Mouse (Mus musculus) MEL (cell line): Measurements from ENCODE around the gene Bmpr1b. TPM values are rescaled to one million over a fixed set of nuclear protein-coding genes. Genes with fewer than 3 reads are reported as not detected.

Source experiments
- DNase-seq: peaks from one replicate; pipeline ENCODE4 v3.0.0; 2011; ENCODE audit warnings: low read depth, low spot score
- H3K27ac ChIP-seq: 2 replicates; pipeline ENCODE4 v1.5.1; 2012; ENCODE audit warnings: low read depth, mild to moderate bottlenecking, control low read depth, low read length, moderate library complexity; ENCODE audit not compliant: control insufficient read depth
- H3K27me3 ChIP-seq, 2 experiments: fragments of 150-350 bp in 1 of 2; sonication (generic) in 1 of 2; 2 replicates each; pipeline ENCODE4 v1.6.1; 2012; ENCODE audit warnings: low read length in 2 of 2, mild to moderate bottlenecking in 2 of 2, improper control_type of control experiment in 1 of 2, moderate library complexity in 1 of 2; ENCODE audit not compliant: insufficient read depth in 2 of 2, control insufficient read depth in 1 of 2
- H3K36me3 ChIP-seq, 2 experiments: 2 replicates each; pipeline ENCODE4 v1.6.1; 2012 to 2014; ENCODE audit warnings: low read length in 2 of 2, improper control_type of control experiment in 1 of 2, inconsistent platforms in 1 of 2, mild to moderate bottlenecking in 1 of 2; ENCODE audit not compliant: insufficient read depth in 2 of 2, control insufficient read depth in 1 of 2
- H3K4me1 ChIP-seq, 2 experiments: fragments of 150-350 bp in 1 of 2; sonication (generic) in 1 of 2; 2 replicates each; pipeline ENCODE4 v1.6.1; 2012; ENCODE audit warnings: low read length in 2 of 2, improper control_type of control experiment in 1 of 2, mild to moderate bottlenecking in 1 of 2; ENCODE audit not compliant: insufficient read depth in 2 of 2, control insufficient read depth in 1 of 2
- H3K4me3 ChIP-seq, 2 experiments: fragments of 150-350 bp in 1 of 2; sonication (generic) in 1 of 2; 2 replicates each; pipeline ENCODE4 v1.5.1; 2012; ENCODE audit warnings: low read depth in 2 of 2, low read length in 2 of 2, mild to moderate bottlenecking in 2 of 2, moderate library complexity in 2 of 2, control low read depth in 1 of 2, improper control_type of control experiment in 1 of 2; ENCODE audit not compliant: control insufficient read depth in 1 of 2, insufficient read depth in 1 of 2
- H3K79me2 ChIP-seq: 2 replicates; pipeline ENCODE4 v1.6.1; 2012; ENCODE audit warnings: mild to moderate bottlenecking, low read length, moderate library complexity; ENCODE audit not compliant: control insufficient read depth, poor library complexity, insufficient read depth
- H3K9ac ChIP-seq: 2 replicates; pipeline ENCODE4 v1.6.1; 2012; ENCODE audit warnings: low read depth, mild to moderate bottlenecking, control low read depth, low read length, moderate library complexity; ENCODE audit not compliant: control insufficient read depth, poor library complexity, severe bottlenecking
- H3K9me3 ChIP-seq: fragments of 150-350 bp; sonication (generic); replicated peaks from 2 replicates; pipeline ENCODE4 v1.6.1; 2012; ENCODE audit warnings: mild to moderate bottlenecking, low read length, improper control_type of control experiment, moderate library complexity; ENCODE audit not compliant: insufficient read depth
- CHD2 ChIP-seq: IDR thresholded peaks from 2 replicates; pipeline ENCODE4 v1.6.1; 2011; ENCODE audit warnings: low read length, improper control_type of control experiment
- CTCF ChIP-seq, 3 experiments: IDR thresholded peaks in 2 of 3; conservative IDR thresholded peaks in 1 of 3; 2 replicates each; pipeline ENCODE4 v1.5.1; 2011 to 2012; ENCODE audit warnings: low read length in 3 of 3, low read depth in 2 of 3, mild to moderate bottlenecking in 2 of 3, improper control_type of control experiment in 1 of 3, inconsistent platforms in 1 of 3, mixed read lengths in 1 of 3, moderate library complexity in 1 of 3; ENCODE audit not compliant: control insufficient read depth in 1 of 3, insufficient read depth in 1 of 3, poor library complexity in 1 of 3, severe bottlenecking in 1 of 3
- ELF1 ChIP-seq: IDR thresholded peaks from 2 replicates; pipeline ENCODE4 v1.6.1; 2014; ENCODE audit warnings: low read depth, mild to moderate bottlenecking, inconsistent platforms, low read length, improper control_type of control experiment, moderate library complexity
- ETS1 ChIP-seq: IDR thresholded peaks from 2 replicates; pipeline ENCODE4 v1.6.1; 2012; ENCODE audit warnings: low read depth, mild to moderate bottlenecking, inconsistent platforms, low read length, improper control_type of control experiment, moderate library complexity
- GABPA ChIP-seq: IDR thresholded peaks from 2 replicates; pipeline ENCODE4 v1.6.1; 2012; ENCODE audit warnings: low read depth, mild to moderate bottlenecking, inconsistent platforms, low read length, improper control_type of control experiment, moderate library complexity
- GATA1 ChIP-seq: IDR thresholded peaks from 2 replicates; pipeline ENCODE4 v1.6.1; 2011; ENCODE audit warnings: low read depth, low read length, improper control_type of control experiment
- MAFK ChIP-seq: IDR thresholded peaks from 2 replicates; pipeline ENCODE4 v1.6.1; 2011; ENCODE audit warnings: low read depth, mild to moderate bottlenecking, low read length, improper control_type of control experiment, borderline replicate concordance
- MAZ ChIP-seq: IDR thresholded peaks from 2 replicates; pipeline ENCODE4 v1.6.1; 2012; ENCODE audit warnings: low read depth, mild to moderate bottlenecking, inconsistent platforms, low read length, improper control_type of control experiment
- MYB ChIP-seq: IDR thresholded peaks from 2 replicates; pipeline ENCODE4 v1.6.1; 2011; ENCODE audit warnings: mild to moderate bottlenecking, low read depth, low read length, improper control_type of control experiment
- MYC ChIP-seq: IDR thresholded peaks from 2 replicates; pipeline ENCODE4 v1.6.1; 2011; ENCODE audit warnings: low read depth, mild to moderate bottlenecking, low read length, improper control_type of control experiment, moderate library complexity
- NELFE ChIP-seq: IDR thresholded peaks from 2 replicates; pipeline ENCODE4 v1.6.1; 2011; ENCODE audit warnings: low read depth, low read length, improper control_type of control experiment
- POLR2AphosphoS5 ChIP-seq: IDR thresholded peaks from 2 replicates; pipeline ENCODE4 v1.6.1; 2012; ENCODE audit warnings: low read depth, borderline replicate concordance, mild to moderate bottlenecking, inconsistent platforms, low read length, moderate library complexity, mixed read lengths
- SMC3 ChIP-seq: IDR thresholded peaks from 2 replicates; pipeline ENCODE4 v1.6.1; 2011; ENCODE audit warnings: low read depth, low read length, improper control_type of control experiment
- TAL1 ChIP-seq: IDR thresholded peaks from 2 replicates; pipeline ENCODE4 v1.6.1; 2012; ENCODE audit warnings: mild to moderate bottlenecking, inconsistent platforms, low read length, moderate library complexity, mixed read lengths
- TBP ChIP-seq: IDR thresholded peaks from 2 replicates; pipeline ENCODE4 v1.8.0; 2011; ENCODE audit warnings: low read depth, low read length, improper control_type of control experiment
- UBTF ChIP-seq: IDR thresholded peaks from 2 replicates; pipeline ENCODE4 v1.6.1; 2012; ENCODE audit warnings: low read depth, mild to moderate bottlenecking, inconsistent platforms, low read length, improper control_type of control experiment, moderate library complexity, borderline replicate concordance; ENCODE audit not compliant: insufficient read depth
- USF2 ChIP-seq, 2 experiments: IDR thresholded peaks; 2 replicates each; pipeline ENCODE4 v1.6.1; 2011 to 2012; ENCODE audit warnings: improper control_type of control experiment in 2 of 2, low read length in 2 of 2, borderline replicate concordance in 1 of 2, inconsistent platforms in 1 of 2, low read depth in 1 of 2, mild to moderate bottlenecking in 1 of 2; ENCODE audit not compliant: insufficient read depth in 1 of 2
- ZC3H11A ChIP-seq: IDR thresholded peaks from 2 replicates; pipeline ENCODE4 v1.6.1; 2012; ENCODE audit warnings: low read depth, mild to moderate bottlenecking, inconsistent platforms, low read length, improper control_type of control experiment
- ZKSCAN1 ChIP-seq: IDR thresholded peaks from 2 replicates; pipeline ENCODE4 v1.6.1; 2012; ENCODE audit warnings: low read depth, mild to moderate bottlenecking, inconsistent platforms, low read length, improper control_type of control experiment, moderate library complexity
- ZNF384 ChIP-seq: IDR thresholded peaks from 2 replicates; pipeline ENCODE4 v1.6.1; 2012; ENCODE audit warnings: low read depth, mild to moderate bottlenecking, inconsistent platforms, low read length, improper control_type of control experiment
- polyA plus RNA-seq, 2 experiments: library from polyadenylated mRNA; stranded (reverse) in 1 of 2; unstranded in 1 of 2; fragments of >175 nt in 1 of 2; fragments of >200 nt in 1 of 2; gene quantifications; 2 replicates each; pipeline versions ENCODE4 v1.2.1 to v1.2.4; 2012; ENCODE audit warnings: low replicate concordance in 2 of 2, low read depth in 1 of 2; ENCODE audit not compliant: insufficient read length in 2 of 2, insufficient read depth in 1 of 2, missing spikeins in 1 of 2
- total RNA-seq: library from RNA; depleted of rRNA; stranded (reverse); fragments of 300-350 nt; gene quantifications from 2 replicates; pipeline ENCODE4 v1.2.3, GENCODE M21; 2012

Bmpr1b gene
- total and polyA plus RNA-seq, 3 experiments: not detected

DNA sequence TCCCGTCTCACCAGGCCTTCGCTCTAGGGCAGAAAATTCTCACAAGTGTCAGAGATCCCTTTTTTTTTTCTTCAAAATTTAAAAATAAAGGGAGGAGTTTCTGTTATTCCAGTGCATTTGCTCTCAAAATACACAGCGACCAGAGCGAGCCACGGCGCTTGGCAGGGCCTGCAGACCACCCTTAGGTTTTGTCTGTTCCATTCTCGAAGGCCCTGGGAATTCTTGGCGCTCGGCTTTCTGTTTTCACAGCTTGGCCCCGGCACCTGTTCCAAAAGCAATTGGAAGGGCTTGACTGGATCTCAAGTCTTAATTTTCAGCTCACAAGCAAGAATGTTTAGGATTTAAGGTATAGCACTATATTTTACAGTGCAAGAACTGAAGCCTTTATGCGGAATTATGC is 39.8 kb upstream of the Bmpr1b start:
- H3K27me3 ChIP-seq: no peaks in the 10 kb centered on the region
- no peak overlapping the region for H3K4me3 ChIP-seq
- H3K4me1 ChIP-seq: no peaks in the 10 kb centered on the region
- DNase-seq: no peak
- H3K79me2 ChIP-seq: no peaks in the 10 kb centered on the region
- no peak overlapping the region for H3K27ac ChIP-seq
- H3K9me3 ChIP-seq: no peaks in the 10 kb centered on the region
- H3K36me3 ChIP-seq: no peaks in the 10 kb centered on the region
- TF ChIP-seq SMC3 (no peak), TBP (no peak), MYB (no peak), USF2 (IDR thresholded peaks at IDR 0.05; ENCODE audit: borderline replicate concordance in 1 of 2, insufficient read depth in 1 of 2, low read depth in 1 of 2, low read length in 2 of 2) (no peak)
- no peak overlapping the region for H3K9ac ChIP-seq

DNA sequence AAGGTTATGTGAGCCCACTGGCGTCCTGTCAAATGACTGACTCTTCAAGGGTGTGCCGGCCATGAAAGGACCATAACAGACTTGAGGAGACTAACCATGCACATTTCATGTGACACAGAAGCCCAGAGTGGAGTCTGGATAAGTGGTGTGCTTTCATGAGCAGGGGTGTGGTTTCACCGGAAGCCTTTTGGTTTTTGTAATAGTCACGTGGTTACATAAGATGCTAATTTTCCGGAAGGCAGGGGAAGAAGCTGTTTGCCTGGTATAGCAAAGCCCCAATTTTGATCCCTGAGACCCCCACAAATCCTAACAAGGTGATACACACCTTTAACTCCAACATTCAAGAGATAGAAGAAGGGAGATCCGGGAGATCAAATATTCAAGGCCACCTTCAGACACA is 38.3 kb upstream of the Bmpr1b start:
- TF ChIP-seq MAFK: no peak
- TF ChIP-seq, all 39 proteins: peak for 0
- Histone ChIP-seq H3K9me3 (no peaks in the 10 kb centered on the region), H3K27ac (no peak overlapping the region), H3K4me3 (no peak overlapping the region), H3K9ac (no peak overlapping the region), H3K27me3 (no peaks in the 10 kb centered on the region), H3K79me2 (no peaks in the 10 kb centered on the region), H3K4me1 (no peaks in the 10 kb centered on the region), H3K36me3 (no peaks in the 10 kb centered on the region)
- DNase-seq: no peak

DNA sequence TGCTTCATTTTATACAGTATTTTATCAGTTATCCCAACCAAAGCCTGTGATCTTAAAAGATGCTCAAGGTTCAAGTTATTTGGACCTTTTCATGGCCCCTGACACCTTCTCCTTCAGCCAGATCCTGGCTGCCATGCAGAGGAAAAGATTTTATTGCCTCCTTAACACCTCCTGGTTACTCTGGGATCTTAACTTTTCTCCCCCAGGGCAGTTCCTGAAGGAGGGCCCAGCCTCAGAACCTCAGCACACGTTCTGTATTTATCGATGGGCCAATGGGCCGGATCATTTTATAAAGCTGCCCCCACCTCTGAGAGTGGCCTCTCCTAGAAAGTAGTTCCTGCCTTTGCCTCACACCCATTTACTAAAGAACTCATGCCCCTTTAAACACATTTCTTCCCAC is 37.1 kb upstream of the Bmpr1b start:
- Histone ChIP-seq H3K79me2 (no peaks in the 10 kb centered on the region), H3K27me3 (no peaks in the 10 kb centered on the region), H3K4me3 (no peak overlapping the region), H3K4me1 (no peaks in the 10 kb centered on the region), H3K9me3 (no peaks in the 10 kb centered on the region), H3K27ac (no peak overlapping the region), H3K36me3 (no peaks in the 10 kb centered on the region), H3K9ac (no peak overlapping the region)
- TF ChIP-seq ZC3H11A (no peak), NELFE (no peak), CHD2 (no peak), TAL1 (no peak), ELF1 (no peak), CTCF (IDR thresholded peaks at IDR 0.05 in 2 of 3, conservative IDR thresholded peaks at IDR 0.05 in 1 of 3; ENCODE audit: control insufficient read depth in 1 of 3, insufficient read depth in 1 of 3, low read depth in 2 of 3, low read length in 3 of 3, poor library complexity in 1 of 3, severe bottlenecking in 1 of 3) (no peak), MYC (no peak), ZNF384 (no peak), GATA1 (no peak), ZKSCAN1 (no peak), GABPA (no peak), UBTF (no peak), POLR2AphosphoS5 (no peak), ETS1 (no peak), MAZ (no peak)
- DNase-seq: no peak
